Mouse (Mus musculus): ENCODE measurements around the gene Slc17a7.

GRCm38 (mm10) chr7:45175398-45175797 lies 11.6 kb downstream of the Slc17a7 start:
- TF ChIP-seq CTCF (IDR thresholded peaks at IDR 0.05; ENCODE audit: borderline replicate concordance, control insufficient read depth, extremely low read depth, insufficient read depth, low read length, poor library complexity) (no peak), POLR2A (IDR thresholded peaks at IDR 0.05; ENCODE audit: control insufficient read depth, extremely low read depth, insufficient read depth, low read length, poor library complexity) (no peak)
